Mouse (Mus musculus): Measurements from ENCODE around the gene Rgs21.

DNA sequence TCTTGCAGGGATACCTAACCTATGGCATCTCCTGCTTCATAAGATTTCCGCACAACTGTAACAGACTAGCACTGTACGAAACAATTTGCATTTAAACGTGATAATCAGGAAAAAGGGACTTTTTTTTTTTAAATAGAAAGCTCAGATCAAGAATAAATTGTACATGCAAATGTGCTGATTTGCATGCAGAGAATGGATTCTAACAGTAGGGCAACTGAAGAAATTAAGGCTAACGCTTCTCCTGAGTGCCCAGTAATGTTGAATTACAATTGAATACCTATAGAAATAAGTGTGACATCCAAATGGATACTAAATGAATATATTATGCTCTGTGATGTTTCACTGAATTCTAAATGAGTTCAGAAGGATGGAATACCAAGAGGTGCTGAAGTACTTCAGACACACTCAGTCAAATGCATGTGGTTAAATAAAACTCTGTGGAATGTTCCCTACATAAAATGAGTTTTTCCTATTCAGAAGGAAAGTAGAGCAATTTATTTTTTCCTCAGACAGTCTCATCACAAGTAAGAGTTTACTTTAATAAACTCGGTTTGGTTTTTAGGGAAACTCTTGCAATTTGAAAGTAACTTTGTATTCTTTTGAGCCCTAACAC, 79.1 kb downstream of the Rgs21 start:
- TF ChIP-seq POLR2A (IDR thresholded peaks at IDR 0.05; ENCODE audit: extremely low read depth, insufficient read depth, low read length) (no peak), CTCF (IDR thresholded peaks at IDR 0.05; ENCODE audit: low read depth, low read length) (no peak)

All from liver, adult 2 months (tissue).